Mouse (Mus musculus) C3H10T1/2 (cell line): Measurements from ENCODE around the gene Mroh2a. TPM values are rescaled to one million over a fixed set of nuclear protein-coding genes. Genes with fewer than 3 reads are reported as not detected.

ENCODE experiments used
- polyA plus RNA-seq, 2 experiments: library from polyadenylated mRNA; unstranded; fragments of >200 nt; fragmentation: generic; extraction: Trizol; gene quantifications; one replicate each; pipeline ENCODE4 v1.2.1; 2012; ENCODE audit warnings: missing spikeins in 2 of 2

The Mroh2a gene
- 1 to 10 TPM in 1 of 2 experiments, under 1 TPM in 1; 0.15 to 1.0 TPM for polyA plus RNA-seq

GRCm38 (mm10) chr1:88226670-88227379, at the start of gene Mroh2a:
Gene Mroh2a, plus strand, starts transcription at chr1:88226986.

DNA sequence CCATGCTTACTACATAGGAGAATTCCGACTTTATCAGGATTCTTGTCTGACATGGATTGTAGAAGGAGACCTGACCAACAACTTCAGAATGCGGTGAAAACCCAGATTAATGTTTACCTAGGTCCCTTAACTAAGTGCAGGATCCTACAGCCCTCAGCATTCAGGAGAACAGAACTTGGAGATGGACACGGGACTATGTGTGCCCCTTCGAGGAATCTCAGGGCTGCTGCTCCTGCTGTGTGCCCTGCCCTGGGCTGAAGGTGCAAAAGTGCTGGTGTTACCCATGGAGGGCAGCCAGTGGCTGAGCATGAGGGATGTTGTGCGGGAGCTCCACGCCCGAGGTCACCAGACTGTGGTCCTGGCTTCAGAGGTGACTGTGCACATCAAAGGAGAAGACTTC, 26.3 kb upstream of the Mroh2a start, which contains the start of gene Ugt1a2:
Gene Ugt1a2 (plus strand): TSS at position 146 of the 400 bp plus-strand sequence.

GRCm38 (mm10) chr1:88205294-88205922, 21.4 kb upstream of the Mroh2a start, which contains the start of gene Dnajb3:
Gene Dnajb3, minus strand, starts transcription at chr1:88205782.

GRCm38 (mm10) chr1:88211812-88212211, 15.0 kb upstream of the Mroh2a start, which contains the start of gene Ugt1a1:
Gene Ugt1a1, plus strand, starts transcription at chr1:88211959.

GRCm38 (mm10) chr1:88277098-88277817, 50.5 kb downstream of the Mroh2a start, which contains the start of the genes Hjurp and Trpm8:
Gene Hjurp, minus strand, starts transcription at chr1:88277633.
Gene Trpm8, plus strand, starts transcription at chr1:88277661.

Other genes with a start within 250 kb of the Mroh2a start
- gene Usp40, start 218.4 kb upstream of the Mroh2a start, polyA plus RNA-seq = 10 to 100 TPM in 1 of 2 experiments, under 1 TPM in 1; 0.91 to 11.6 TPM
- not detected for gene Ugt1a10, start 171.6 kb upstream of the Mroh2a start, polyA plus RNA-seq
- gene Ugt1a9, start 156.2 kb upstream of the Mroh2a start, polyA plus RNA-seq = not detected
- gene Ugt1a8, start 139.2 kb upstream of the Mroh2a start, polyA plus RNA-seq = not detected
- gene Ugt1a7c, start 131.9 kb upstream of the Mroh2a start, polyA plus RNA-seq = 1 to 10 TPM in 1 of 2 experiments, under 1 TPM in 1; 0.27 to 3.9 TPM
- under 1 TPM; 0.18 to 0.72 TPM for gene Ugt1a6b, start 123.7 kb upstream of the Mroh2a start, polyA plus RNA-seq
- gene Ugt1a6a, start 92.2 kb upstream of the Mroh2a start, polyA plus RNA-seq = 10 to 100 TPM in 1 of 2 experiments, 1 to 10 TPM in 1; 2.7 to 52.2 TPM
- under 1 TPM; 0.02 to 0.32 TPM for gene Ugt1a5, start 61.0 kb upstream of the Mroh2a start, polyA plus RNA-seq
- under 1 TPM; 0.04 to 0.21 TPM for gene Ugt1a2, start 26.4 kb upstream of the Mroh2a start, polyA plus RNA-seq
- gene Dnajb3, start 21.2 kb upstream of the Mroh2a start, polyA plus RNA-seq = under 1 TPM in 1 of 2 experiments, not detected in 1; 0.08 TPM
- gene Ugt1a1, start 15.0 kb upstream of the Mroh2a start, polyA plus RNA-seq = under 1 TPM in 1 of 2 experiments, not detected in 1; 0.15 TPM
- gene Hjurp, start 50.6 kb downstream of the Mroh2a start, polyA plus RNA-seq = 10 to 100 TPM; 14.5 to 62.3 TPM
- gene Trpm8, start 50.7 kb downstream of the Mroh2a start, polyA plus RNA-seq = not detected
- gene Spp2, start 180.0 kb downstream of the Mroh2a start, polyA plus RNA-seq = not detected